Mouse (Mus musculus) right cerebral cortex, postnatal 36 days (tissue): ENCODE measurements around the gene Vmn1r91.
"Not testable (repeated sequence)": the region's sequence is repeated elsewhere in the genome, so short reads cannot be mapped to it uniquely, and the experiment has no call there.

Experiments
- DNase-seq, 2 experiments: peaks; one replicate each; pipeline ENCODE4 v3.0.0; 2022; ENCODE audit warnings: low spot score in 2 of 2, mixed read lengths in 1 of 2

The Vmn1r91 gene

DNA sequence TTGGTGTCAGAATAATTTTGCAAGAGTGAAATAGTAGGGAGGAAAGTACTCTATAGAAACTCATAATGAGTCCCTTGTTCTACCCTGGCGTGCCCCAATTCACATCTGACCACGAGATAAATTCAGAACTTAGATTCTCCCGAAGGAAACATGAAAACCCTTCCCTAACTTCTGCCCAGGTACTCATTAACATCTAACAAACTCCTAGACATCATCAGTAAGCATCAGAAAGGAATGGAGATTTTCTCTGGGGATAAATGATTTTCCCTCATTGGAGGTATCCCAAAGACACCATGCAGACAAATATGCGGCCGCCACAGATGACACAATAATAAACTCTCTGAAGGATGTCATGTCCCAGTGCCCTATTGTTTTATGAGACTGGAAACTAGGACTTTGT lies at the start of gene Vmn1r91:
TSS of gene Vmn1r91 (plus strand) at position 301 of the 400 bp plus-strand sequence.
- DNase-seq, result not testable (repeated sequence)

GRCm38 (mm10) chr7:20064100-20064499 lies 35.4 kb upstream of the Vmn1r91 start:
- not testable (repeated sequence) for DNase-seq

DNA sequence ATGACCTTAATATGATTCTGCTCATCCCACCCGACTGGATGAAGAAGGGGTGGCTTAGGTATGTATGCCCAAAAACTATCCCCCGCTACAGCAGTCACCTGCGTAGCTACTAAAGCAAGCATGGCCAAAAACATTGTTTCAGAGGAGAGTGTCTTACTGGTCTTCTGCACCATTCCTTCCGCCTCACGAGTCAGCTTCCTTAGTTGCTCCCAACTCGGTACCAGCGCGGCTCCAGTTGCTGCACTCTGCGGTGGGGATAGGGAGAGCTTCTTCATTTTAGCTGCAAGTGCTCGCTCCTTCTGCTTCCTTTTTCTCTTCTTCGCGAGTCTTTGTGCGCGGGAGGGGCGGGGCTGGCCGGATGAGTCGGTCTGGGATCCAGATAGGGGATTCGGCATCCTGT lies 21.4 kb upstream of the Vmn1r91 start:
- DNase-seq, result not testable (repeated sequence)

DNA sequence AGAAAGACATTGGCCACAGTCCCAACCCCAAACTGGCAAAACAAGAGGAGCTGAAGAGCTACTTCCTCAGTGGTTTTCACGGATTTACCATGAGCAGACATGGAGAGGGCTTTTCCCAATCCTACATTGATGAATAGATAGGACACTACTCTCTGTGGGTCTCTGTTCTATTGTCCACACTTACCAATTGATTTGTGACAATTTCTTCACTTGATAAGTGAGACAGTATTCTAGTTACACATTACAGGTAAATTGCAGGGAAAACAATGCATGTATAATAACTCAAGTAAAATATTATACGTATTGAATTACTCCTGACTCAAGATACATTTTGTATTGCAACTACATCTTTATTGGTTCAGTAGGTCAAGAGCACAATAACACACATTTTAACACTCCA lies 23.0 kb downstream of the Vmn1r91 start, which contains the start of gene Gm16442:
TSS of gene Gm16442 (minus strand) at position 101 of the 400 bp plus-strand sequence.
- DNase-seq, result not testable (repeated sequence)

DNA sequence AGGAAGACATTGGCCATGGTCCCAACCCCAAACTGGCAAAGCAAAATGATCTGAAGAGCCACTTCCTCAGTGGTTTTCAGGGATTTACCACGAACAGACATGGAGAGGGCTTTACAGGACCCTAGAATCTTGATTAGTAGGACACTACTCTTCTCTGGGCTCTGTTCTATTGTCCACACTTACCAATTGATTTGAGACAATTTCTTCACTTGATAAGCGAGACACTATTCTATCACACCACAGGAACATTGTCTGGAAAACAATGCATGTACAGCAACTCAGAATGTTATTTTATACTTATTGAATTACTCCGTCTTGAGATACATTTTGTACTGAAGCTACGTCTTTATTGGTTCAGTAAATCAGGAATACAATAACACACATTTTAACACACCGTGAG lies 39.5 kb downstream of the Vmn1r91 start, which contains the start of gene Vmn1r93:
TSS of gene Vmn1r93 (minus strand) at position 101 of the 400 bp plus-strand sequence.
- DNase-seq, result not testable (repeated sequence)
